Mouse (Mus musculus) heart, postnatal 4 days (tissue): ENCODE measurements around the gene Ccdc13. TPM values are rescaled to one million over a fixed set of nuclear protein-coding genes. Genes with fewer than 3 reads are reported as not detected.

Source experiments
- DNase-seq: peaks from one replicate; pipeline ENCODE4 v3.0.0; 2021
- total RNA-seq, 2 experiments: library from RNA; stranded (reverse); gene quantifications; 2 replicates each; pipeline ENCODE4 v1.2.3; 2021

Ccdc13 gene
- total RNA-seq, 2 experiments from 2014 or later = not detected

DNA sequence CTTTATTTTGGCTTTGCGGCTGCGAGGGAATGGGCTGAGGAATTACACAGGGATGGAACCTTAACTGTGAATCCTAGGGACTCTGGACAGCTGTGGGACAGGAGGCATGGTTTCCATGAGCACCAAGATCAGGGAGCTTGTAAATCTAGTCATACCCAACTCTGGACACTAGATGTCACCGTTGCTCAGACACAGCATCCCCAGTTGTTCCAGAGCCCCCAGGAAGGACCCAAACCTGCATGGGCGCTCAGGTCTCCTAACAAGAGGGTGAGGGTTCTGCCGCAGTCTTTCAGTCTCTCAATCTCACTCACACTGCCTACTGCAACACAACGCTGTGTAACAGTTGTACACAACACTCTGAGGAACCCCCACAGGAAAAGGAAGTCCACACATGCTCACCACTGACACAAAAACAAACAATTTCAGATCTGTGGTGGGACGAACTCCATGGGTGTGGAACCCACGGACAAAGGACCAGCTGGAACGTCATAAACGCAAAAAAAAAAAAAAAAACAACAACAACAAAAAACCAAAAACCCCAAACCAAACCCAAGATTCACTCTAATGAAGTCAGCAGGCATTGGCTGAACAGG lies 7.4 kb upstream of the Ccdc13 start:
- peak; percentile 43 for DNase-seq

GRCm38 (mm10) chr9:121842914-121843313 lies 3.7 kb upstream of the Ccdc13 start:
- no peak for DNase-seq

- DNase-seq = no peak
These were observed 333 bp upstream of the Ccdc13 start for GRCm38 (mm10) chr9:121839622-121839965.

- no peak for DNase-seq
These were observed 1.3 kb downstream of the Ccdc13 start for GRCm38 (mm10) chr9:121838008-121838407.

- DNase-seq = no peak
These were observed 5.4 kb downstream of the Ccdc13 start for GRCm38 (mm10) chr9:121833825-121834224.

DNA sequence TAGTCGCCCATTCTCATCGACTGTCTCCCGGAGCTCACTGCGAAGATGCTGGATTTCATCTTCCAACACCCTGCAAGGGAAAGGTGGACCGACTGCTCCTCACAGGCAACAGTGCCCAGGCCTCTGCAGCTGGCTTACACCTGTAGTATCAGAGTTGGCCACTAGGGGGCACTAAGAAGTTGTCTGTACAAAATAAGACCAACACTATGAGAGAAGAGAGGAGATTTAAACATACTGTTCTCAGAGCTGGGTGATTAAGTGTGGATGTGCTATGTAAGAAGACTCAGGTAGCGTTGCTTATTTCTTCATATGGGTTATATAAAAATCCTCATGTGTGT lies 8.3 kb downstream of the Ccdc13 start:
- peak; percentile 89 for DNase-seq

DNA sequence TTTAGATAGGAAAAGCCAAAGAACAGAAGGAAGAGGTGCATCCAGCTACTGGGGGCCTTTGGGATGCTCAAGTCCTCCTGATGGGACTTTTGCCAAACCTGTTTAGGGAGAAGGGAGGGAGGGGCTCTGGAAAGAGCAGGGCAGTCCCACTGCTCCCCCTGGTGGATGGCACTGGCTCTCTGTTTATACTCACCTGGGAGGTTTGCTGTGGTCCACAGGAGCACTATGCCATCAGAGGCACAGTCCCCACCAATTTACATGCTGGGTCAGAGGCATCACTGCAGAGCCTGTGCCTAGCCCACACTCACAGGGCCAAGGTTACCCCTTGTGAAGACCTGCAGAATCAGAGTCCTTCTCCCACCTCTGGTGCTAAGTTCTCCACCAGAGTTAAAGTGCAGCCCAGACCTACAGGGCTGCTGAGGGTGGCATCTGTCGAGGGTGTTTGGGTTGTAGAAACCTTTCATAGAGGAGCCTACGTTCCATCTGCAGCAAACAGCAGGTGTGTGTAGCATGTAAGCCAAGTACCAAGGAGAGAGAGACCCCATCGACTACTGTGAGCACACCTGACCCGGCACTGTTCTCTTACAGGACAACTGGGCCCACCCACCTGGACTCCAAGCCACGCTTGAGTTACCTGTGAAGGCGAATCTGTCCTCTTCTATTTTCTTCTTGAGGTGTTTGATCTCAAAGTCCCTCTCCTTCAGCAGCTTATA lies 8.9 kb downstream of the Ccdc13 start:
- peak; percentile 75 for DNase-seq

GRCm38 (mm10) chr9:121829270-121829992 lies 9.8 kb downstream of the Ccdc13 start:
- no peak for DNase-seq

GRCm38 (mm10) chr9:121828314-121828713 lies 10.9 kb downstream of the Ccdc13 start:
- DNase-seq = no peak

DNA sequence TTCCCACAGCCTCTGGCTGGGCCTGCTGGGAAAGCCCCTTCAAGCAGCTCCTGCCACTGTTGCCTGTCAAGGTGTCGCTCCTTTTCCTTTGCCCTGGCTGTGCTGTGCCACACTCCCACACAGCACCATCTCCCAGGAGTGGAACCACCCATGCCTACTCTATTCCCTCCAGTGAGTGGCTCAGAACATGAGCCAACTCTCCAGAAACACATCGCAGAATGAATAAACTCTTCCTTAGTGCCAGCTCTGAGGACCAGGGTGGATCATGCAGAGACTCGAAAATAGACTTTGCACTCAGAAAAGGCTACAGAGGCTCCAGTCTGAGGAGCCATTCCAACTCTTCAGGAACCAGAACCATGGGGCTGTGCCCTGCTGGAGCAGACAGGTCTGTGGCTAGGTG lies 12.9 kb downstream of the Ccdc13 start:
- DNase-seq = no peak

DNA sequence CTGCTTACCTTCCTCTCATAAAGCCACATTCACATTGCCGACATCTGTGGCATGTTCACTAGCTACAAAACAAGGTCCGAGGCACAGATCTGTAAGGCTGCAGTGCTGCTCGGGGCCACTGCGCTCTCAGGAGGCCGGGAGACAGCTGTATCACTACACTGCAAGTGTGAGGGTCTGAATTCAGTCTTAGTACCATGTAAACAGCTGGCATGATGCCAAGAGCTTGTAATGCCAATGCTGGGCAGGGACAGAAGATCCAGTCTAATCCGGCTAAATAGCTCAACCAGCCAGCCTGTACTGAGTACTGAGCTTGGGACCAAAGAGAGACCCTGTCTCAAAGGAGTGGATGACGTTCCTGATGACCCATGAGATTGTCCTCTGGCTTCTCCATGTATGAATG lies 15.3 kb downstream of the Ccdc13 start:
- no peak for DNase-seq

DNA sequence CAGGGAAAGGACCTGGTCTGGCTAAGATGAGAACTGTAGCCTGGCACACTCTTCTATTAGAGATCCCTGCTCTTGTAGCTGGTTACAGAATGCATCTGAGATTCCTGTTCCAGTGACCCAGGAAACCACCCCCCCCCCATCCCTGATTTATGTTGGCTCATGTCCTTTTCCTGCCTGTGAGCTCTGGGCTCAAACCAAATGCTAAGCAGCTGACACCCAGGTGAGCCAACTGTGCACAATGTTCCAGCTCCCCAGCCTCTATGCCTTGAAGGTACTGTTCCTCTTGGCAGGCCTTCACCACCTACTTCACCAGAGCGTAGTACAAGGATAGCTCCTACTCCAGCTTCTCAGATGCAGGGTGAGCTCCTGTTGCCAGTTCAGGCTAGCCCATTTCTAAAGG lies 16.2 kb downstream of the Ccdc13 start:
- no peak for DNase-seq

- peak; percentile 53 for DNase-seq
These were observed 16.7 kb downstream of the Ccdc13 start for GRCm38 (mm10) chr9:121822585-121822991.

- DNase-seq = no peak
These were observed 18.5 kb downstream of the Ccdc13 start for GRCm38 (mm10) chr9:121820765-121821164.

DNA sequence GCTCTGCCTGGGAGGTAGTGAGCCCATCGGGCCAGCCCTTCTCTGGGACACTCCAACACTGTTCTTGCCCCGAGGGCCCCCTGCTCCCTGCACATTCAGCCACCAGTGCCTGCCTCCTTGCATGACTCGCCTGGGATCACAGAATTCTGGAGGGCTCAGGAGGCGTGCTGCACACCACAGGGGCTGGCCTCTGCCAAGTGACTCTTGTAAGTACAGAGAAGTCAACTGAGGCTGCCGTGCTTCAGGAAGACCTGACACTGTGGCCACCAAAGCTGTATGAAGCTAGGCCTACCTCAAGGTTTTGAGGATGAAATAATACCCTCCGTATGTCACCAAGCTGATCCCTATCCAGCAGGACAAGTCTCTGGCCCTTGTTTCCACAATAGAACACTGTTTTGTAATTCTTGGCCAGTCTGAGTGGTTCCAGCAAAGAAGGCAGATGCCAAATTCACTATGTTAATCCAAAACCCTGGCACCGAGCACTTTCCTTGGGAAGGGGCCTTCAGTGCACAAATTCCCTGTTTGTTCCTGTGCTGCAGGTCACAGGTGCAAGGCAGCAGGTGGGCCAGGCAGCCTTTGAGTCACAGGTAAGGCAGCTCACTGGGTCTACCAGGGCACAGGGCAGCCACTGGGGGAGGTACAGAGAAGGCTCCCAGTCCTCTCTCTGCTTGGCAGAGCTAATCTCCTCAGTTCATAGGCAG lies 19.3 kb downstream of the Ccdc13 start:
- no peak for DNase-seq

GRCm38 (mm10) chr9:121819073-121819770 lies 20.0 kb downstream of the Ccdc13 start:
- DNase-seq = no peak

GRCm38 (mm10) chr9:121815183-121815582 lies 24.1 kb downstream of the Ccdc13 start:
- DNase-seq = no peak

GRCm38 (mm10) chr9:121810081-121810821 lies 29.0 kb downstream of the Ccdc13 start:
- DNase-seq = peak; percentile 32

DNA sequence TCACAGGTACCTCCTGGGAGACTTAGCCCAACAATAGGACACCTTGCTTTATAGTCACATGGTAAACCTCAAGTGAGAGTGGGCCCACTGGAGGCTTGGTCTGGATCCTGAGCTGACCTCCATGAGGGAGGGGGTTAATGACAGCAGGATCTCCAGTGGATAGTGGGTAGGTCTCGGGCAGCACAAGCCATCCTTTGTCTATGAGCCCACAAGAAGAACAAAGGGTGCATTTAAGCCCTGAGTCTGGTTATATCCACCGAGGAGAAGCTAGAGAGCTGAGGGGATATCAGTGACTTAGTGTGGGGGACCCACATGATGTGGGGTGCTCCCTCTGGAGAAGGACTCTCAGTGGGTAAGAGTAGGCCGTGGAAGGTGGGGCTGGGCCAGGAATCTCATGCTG lies 30.8 kb downstream of the Ccdc13 start:
- DNase-seq = no peak

DNA sequence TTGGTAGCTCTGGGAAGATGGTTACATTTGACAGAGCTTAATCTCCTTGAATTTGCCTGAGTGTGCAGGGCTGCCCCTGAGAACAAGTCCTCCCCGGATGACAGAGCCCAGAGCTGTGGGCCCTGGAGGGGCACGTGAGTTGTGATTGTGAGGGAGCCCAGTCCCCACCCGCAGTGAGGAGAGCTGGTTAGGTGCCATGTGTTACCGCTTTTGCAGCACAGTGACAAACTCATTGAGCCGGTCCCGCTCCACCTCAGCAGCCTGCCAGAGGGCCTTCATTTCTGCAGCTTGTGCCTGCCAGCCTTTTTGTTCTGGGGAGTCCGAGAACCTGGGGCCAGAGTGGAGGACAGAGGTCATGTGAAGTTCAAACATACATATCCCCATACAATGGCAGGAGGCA lies 31.3 kb downstream of the Ccdc13 start:
- DNase-seq = no peak

GRCm38 (mm10) chr9:121807546-121807945 lies 31.7 kb downstream of the Ccdc13 start:
- DNase-seq = no peak

DNA sequence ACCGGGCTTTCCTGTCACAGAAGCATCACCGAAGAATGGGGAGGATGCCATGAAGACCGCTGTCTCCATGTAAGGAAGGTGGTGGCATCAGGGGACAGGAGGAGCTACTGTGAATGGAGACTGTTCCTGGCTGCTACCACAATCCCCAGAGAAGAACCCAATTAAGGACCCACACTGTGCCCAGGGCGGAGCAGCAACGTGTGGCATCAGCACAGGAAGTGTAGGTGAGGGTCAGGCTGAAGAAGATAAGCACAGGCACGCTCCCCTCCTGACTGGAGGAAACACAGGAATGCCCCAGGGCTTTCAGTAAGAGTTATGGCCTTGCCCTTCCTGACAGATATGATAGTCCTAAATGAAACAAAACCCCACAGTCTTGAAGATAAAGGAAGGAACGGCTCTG lies 36.5 kb downstream of the Ccdc13 start:
- DNase-seq = no peak
